Mouse (Mus musculus): ENCODE data around the gene Shld2. TPM values are rescaled to one million over a fixed set of nuclear protein-coding genes. Genes with fewer than 3 reads are reported as not detected.
"Not testable (repeated sequence)": the region's sequence is repeated elsewhere in the genome, so short reads cannot be mapped to it uniquely, and the experiment has no call there.

Gene Shld2
- polyA plus RNA-seq, 1 experiment from 2014 or later: 10.2 TPM

GRCm38 (mm10) chr14:34274141-34274540, 36.2 kb downstream of the Shld2 start:
- Histone ChIP-seq H3K9me3 (replicated peaks) (no peaks in the 10 kb centered on the region), H3K9ac (no peak overlapping the region), H3K27ac (no peak overlapping the region), H3K27me3 (no peaks in the 10 kb centered on the region), H3K36me3 (ENCODE audit: poor library complexity, severe bottlenecking) (no peaks in the 10 kb centered on the region), H3K4me1 (no peaks in the 10 kb centered on the region), H3K4me2 (no peak overlapping the region), H3K4me3 (no peak overlapping the region)
- WGBS: 93% methylated on average over 3 of the region's 3 CpGs
- ATAC-seq: no peak

GRCm38 (mm10) chr14:34273280-34273679, 37.0 kb downstream of the Shld2 start:
- Histone ChIP-seq H3K4me2 (no peak overlapping the region), H3K9ac (no peak overlapping the region), H3K4me3 (no peak overlapping the region), H3K27ac (no peak overlapping the region), H3K4me1 (no peaks in the 10 kb centered on the region), H3K27me3 (no peaks in the 10 kb centered on the region), H3K36me3 (ENCODE audit: poor library complexity, severe bottlenecking) (no peaks in the 10 kb centered on the region), H3K9me3 (replicated peaks) (no peaks in the 10 kb centered on the region)
- WGBS: 62% methylated on average over 2 of the region's 2 CpGs
- no peak for ATAC-seq

- no peak for ATAC-seq
- H3K4me1 ChIP-seq: no peaks in the 10 kb centered on the region
- no peaks in the 10 kb centered on the region for H3K36me3 ChIP-seq (ENCODE audit: poor library complexity, severe bottlenecking)
- H3K27ac ChIP-seq: no peak overlapping the region
- H3K27me3 ChIP-seq: no peaks in the 10 kb centered on the region
- H3K9ac ChIP-seq: no peak overlapping the region
- no peak overlapping the region for H3K4me2 ChIP-seq
- WGBS: 86% methylated on average over 9 of the region's 9 CpGs
- no peak overlapping the region for H3K4me3 ChIP-seq
- H3K9me3 ChIP-seq (replicated peaks): no peaks in the 10 kb centered on the region
Observed at GRCm38 (mm10) chr14:34268046-34268445, 42.2 kb downstream of the Shld2 start.

- not testable (repeated sequence) for H3K27ac ChIP-seq; H3K27me3 ChIP-seq; H3K4me1 ChIP-seq; H3K4me2 ChIP-seq; H3K4me3 ChIP-seq; H3K36me3 ChIP-seq (ENCODE audit: poor library complexity, severe bottlenecking); H3K9ac ChIP-seq; ATAC-seq; H3K9me3 ChIP-seq (replicated peaks)
- WGBS: 72% methylated on average over 3 of the region's 3 CpGs
Observed at GRCm38 (mm10) chr14:34258525-34258924, 51.8 kb downstream of the Shld2 start.

- WGBS: 91% methylated on average over 4 of the region's 4 CpGs
- Histone ChIP-seq H3K27ac (no peak overlapping the region), H3K36me3 (ENCODE audit: poor library complexity, severe bottlenecking) (no peaks in the 10 kb centered on the region), H3K4me3 (no peak overlapping the region), H3K9ac (no peak overlapping the region), H3K4me1 (no peaks in the 10 kb centered on the region), H3K4me2 (no peak overlapping the region), H3K27me3 (no peaks in the 10 kb centered on the region), H3K9me3 (replicated peaks) (no peaks in the 10 kb centered on the region)
- no peak for ATAC-seq
Observed at GRCm38 (mm10) chr14:34253261-34253660, 57.0 kb downstream of the Shld2 start.

- H3K4me1 ChIP-seq: no peaks in the 10 kb centered on the region
- ATAC-seq: no peak
- no peak overlapping the region for H3K4me2 ChIP-seq
- no peaks in the 10 kb centered on the region for H3K27me3 ChIP-seq
- H3K9ac ChIP-seq: no peak overlapping the region
- H3K9me3 ChIP-seq (replicated peaks): no peaks in the 10 kb centered on the region
- H3K4me3 ChIP-seq: no peak overlapping the region
- H3K36me3 ChIP-seq (ENCODE audit: poor library complexity, severe bottlenecking): no peaks in the 10 kb centered on the region
- no peak overlapping the region for H3K27ac ChIP-seq
- WGBS: 87% methylated on average over 5 of the region's 6 CpGs
Observed at GRCm38 (mm10) chr14:34252470-34253145, 57.7 kb downstream of the Shld2 start.

GRCm38 (mm10) chr14:34240676-34241075, 69.6 kb downstream of the Shld2 start:
- Histone ChIP-seq H3K36me3 (ENCODE audit: poor library complexity, severe bottlenecking) (no peaks in the 10 kb centered on the region), H3K27me3 (no peaks in the 10 kb centered on the region), H3K4me1 (no peaks in the 10 kb centered on the region), H3K27ac (no peak overlapping the region), H3K4me2 (no peak overlapping the region), H3K9me3 (replicated peaks) (no peaks in the 10 kb centered on the region), H3K4me3 (no peak overlapping the region), H3K9ac (no peak overlapping the region)
- WGBS: 91% methylated on average over 6 of the region's 6 CpGs
- ATAC-seq: no peak

GRCm38 (mm10) chr14:34240263-34240662, 70.0 kb downstream of the Shld2 start:
- H3K27me3 ChIP-seq: no peaks in the 10 kb centered on the region
- ATAC-seq: no peak
- no peaks in the 10 kb centered on the region for H3K9me3 ChIP-seq (replicated peaks)
- WGBS: 87% methylated on average over 10 of the region's 10 CpGs
- H3K4me3 ChIP-seq: no peak overlapping the region
- H3K27ac ChIP-seq: no peak overlapping the region
- no peaks in the 10 kb centered on the region for H3K4me1 ChIP-seq
- H3K4me2 ChIP-seq: no peak overlapping the region
- no peaks in the 10 kb centered on the region for H3K36me3 ChIP-seq (ENCODE audit: poor library complexity, severe bottlenecking)
- no peak overlapping the region for H3K9ac ChIP-seq

- H3K4me2 ChIP-seq: peak overlapping the region; percentile 64
- H3K27me3 ChIP-seq: no peaks in the 10 kb centered on the region
- peak; percentile 97 for ATAC-seq
- no peak overlapping the region for H3K27ac ChIP-seq
- peaks cover 4% of the 10 kb centered on the region; the same call in 1 of the 2 replicates for H3K4me1 ChIP-seq
- peak overlapping the region; percentile 62 for H3K9ac ChIP-seq
- H3K36me3 ChIP-seq (ENCODE audit: poor library complexity, severe bottlenecking): no peaks in the 10 kb centered on the region
- peak overlapping the region; percentile 29 for H3K4me3 ChIP-seq
- WGBS: 2% methylated on average over 16 of the region's 16 CpGs
- 0 out of 2 replicates have a peak, but pooled peaks cover 3% of the 10 kb centered on the region for H3K9me3 ChIP-seq (replicated peaks)
Observed at GRCm38 (mm10) chr14:34234630-34235380, 75.5 kb downstream of the Shld2 start.

- H3K27me3 ChIP-seq: no peaks in the 10 kb centered on the region
- WGBS: 64% methylated on average over 3 of the region's 4 CpGs
- no peak overlapping the region for H3K27ac ChIP-seq
- ATAC-seq: no peak
- H3K36me3 ChIP-seq (ENCODE audit: poor library complexity, severe bottlenecking): no peaks in the 10 kb centered on the region
- no peak overlapping the region for H3K4me3 ChIP-seq
- no peak overlapping the region for H3K4me2 ChIP-seq
- peaks cover 4% of the 10 kb centered on the region; the same call in 1 of the 2 replicates for H3K4me1 ChIP-seq
- H3K9ac ChIP-seq: no peak overlapping the region
- 0 out of 2 replicates have a peak, but pooled peaks cover 3% of the 10 kb centered on the region for H3K9me3 ChIP-seq (replicated peaks)
Observed at GRCm38 (mm10) chr14:34233846-34234245, 76.4 kb downstream of the Shld2 start.

- no peak overlapping the region for H3K4me2 ChIP-seq
- 0 out of 2 replicates have a peak, but pooled peaks cover 3% of the 10 kb centered on the region for H3K9me3 ChIP-seq (replicated peaks)
- H3K4me3 ChIP-seq: no peak overlapping the region
- no peak overlapping the region for H3K27ac ChIP-seq
- no peaks in the 10 kb centered on the region for H3K36me3 ChIP-seq (ENCODE audit: poor library complexity, severe bottlenecking)
- no peak overlapping the region for H3K9ac ChIP-seq
- H3K27me3 ChIP-seq: no peaks in the 10 kb centered on the region
- 84% methylated on average over 9 of the region's 9 CpGs for WGBS
- 0 out of 2 replicates have a peak, but pooled peaks have one; percentile 3 for ATAC-seq
- peaks cover 4% of the 10 kb centered on the region; the same call in 1 of the 2 replicates for H3K4me1 ChIP-seq
Observed at GRCm38 (mm10) chr14:34232866-34233680, 77.2 kb downstream of the Shld2 start.

GRCm38 (mm10) chr14:34232340-34232739, 78.0 kb downstream of the Shld2 start:
- Histone ChIP-seq H3K9ac (no peak overlapping the region), H3K4me1 (peaks cover 4% of the 10 kb centered on the region; the same call in 1 of the 2 replicates), H3K4me3 (no peak overlapping the region), H3K27ac (no peak overlapping the region), H3K27me3 (no peaks in the 10 kb centered on the region), H3K9me3 (replicated peaks) (0 out of 2 replicates have a peak, but pooled peaks cover 3% of the 10 kb centered on the region), H3K4me2 (no peak overlapping the region), H3K36me3 (ENCODE audit: poor library complexity, severe bottlenecking) (no peaks in the 10 kb centered on the region)
- no peak for ATAC-seq
- WGBS: 54% methylated on average over 7 of the region's 7 CpGs
